Mouse (Mus musculus) subcutaneous adipose tissue, adult 2 months (tissue): ENCODE data around the gene Ift43. TPM values are rescaled to one million over a fixed set of nuclear protein-coding genes. Genes with fewer than 3 reads are reported as not detected.

Experiments used
- polyA plus RNA-seq: library from polyadenylated mRNA; depleted of rRNA; stranded (reverse); fragments of >200 nt; gene quantifications from 2 replicates; pipeline ENCODE4 v1.2.3, GENCODE M21; 2012; ENCODE audit warnings: low replicate concordance; rRNA removed

Ift43 gene
- polyA plus RNA-seq, result 28.2 and 38.1 TPM in 2 replicates

GRCm38 (mm10) chr12:86082481-86083012, at the start of gene Ift43:
TSS of gene Ift43 (plus strand) at chr12:86082541.

GRCm38 (mm10) chr12:86078553-86079201, 3.7 kb upstream of the Ift43 start, which contains the start of gene Tgfb3:
TSS of gene Tgfb3 (minus strand) at chr12:86079041.

Other genes with a start within 250 kb of the Ift43 start
- gene Tgfb3, start 3.5 kb upstream of the Ift43 start, polyA plus RNA-seq, result 23.6 and 35.5 TPM in 2 replicates
- 10.1 and 15.0 TPM in 2 replicates for gene Gpatch2l, start 159.3 kb downstream of the Ift43 start, polyA plus RNA-seq